Comparison of ENCODE assay signal across 28 mouse cellular contexts in the genomic region with DNA sequence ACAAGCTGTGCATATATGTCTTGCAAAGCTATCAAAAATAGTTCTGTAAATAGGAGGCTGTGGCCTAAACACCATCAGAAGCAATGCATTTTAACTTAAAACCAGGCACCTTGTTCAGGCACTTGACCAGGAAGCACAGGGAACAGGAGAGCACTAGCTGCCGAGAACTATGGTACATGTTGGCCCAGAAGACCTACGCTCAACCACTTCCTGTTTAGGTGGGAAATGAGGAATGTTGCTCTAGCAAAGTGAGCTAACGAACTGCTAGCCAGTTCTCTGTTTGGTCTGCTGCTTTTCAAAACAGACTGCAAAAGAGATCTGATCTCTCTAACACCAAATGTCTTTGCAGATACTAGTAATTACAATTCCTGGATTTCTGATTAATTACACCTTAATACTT. TPM values are rescaled to one million over a fixed set of nuclear protein-coding genes. Genes with fewer than 3 reads are reported as not detected.
DNase-seq lines count a peak whose midpoint lies in the region; ATAC-seq and TF ChIP-seq lines count a peak whose summit lies in the region.
"Had no signal": no experiment of that assay in that cellular context is flagged by ENCODE, and none has a peak within 500 bp of the region (broad histone marks: within the 10 kb centered on the region; RNA-seq: fewer than 3 reads in every experiment).

No protein-coding gene starts in this region.

- TF ChIP-seq CTCF in thymus, adult 2 months (IDR thresholded peaks at IDR 0.05; ENCODE audit: borderline replicate concordance, control insufficient read depth, extremely low read depth, insufficient read depth, low read length, poor library complexity), result no peak

- no peaks in the 10 kb centered on the region for H3K27me3 ChIP-seq in thymus, adult 2 months (ENCODE audit: control insufficient read depth, insufficient read depth, low read length)
- H3K27me3 ChIP-seq in hindbrain, embryonic 12.5 days, result no peaks in the 10 kb centered on the region
- H3K27me3 ChIP-seq: embryonic facial prominence, embryonic 12.5 days; forebrain, embryonic 15.5 days; heart, embryonic 13.5 days had no signal

- ATAC-seq in activated CD4-positive, CD25-positive, alpha-beta regulatory T cell, adult 4 months, result peak; percentile 49
- 0 out of 2 replicates have a peak, but pooled peaks have one; percentile 33 for ATAC-seq in megakaryocyte, adult 5-6 weeks (ENCODE audit: poor library complexity, severe bottlenecking)
- no peak for ATAC-seq in hindbrain, embryonic 12.5 days (ENCODE audit: low FRiP score)
- ATAC-seq: forebrain, embryonic 15.5 days; hindbrain, embryonic 16.5 days; Patski had no signal

- no peak overlapping the region for H3K4me2 ChIP-seq in hindbrain, embryonic 12.5 days (replicated peaks)
- H3K4me2 ChIP-seq: embryonic facial prominence, embryonic 12.5 days; forebrain, embryonic 15.5 days; heart, embryonic 13.5 days had no signal

- no peaks in the 10 kb centered on the region for H3K36me3 ChIP-seq in thymus, adult 2 months (ENCODE audit: control insufficient read depth, insufficient read depth, low read length)
- no peaks in the 10 kb centered on the region for H3K36me3 ChIP-seq in hindbrain, embryonic 12.5 days
- H3K36me3 ChIP-seq: embryonic facial prominence, embryonic 12.5 days; forebrain, embryonic 15.5 days; heart, embryonic 13.5 days had no signal

- no peaks in the 10 kb centered on the region for H3K9me3 ChIP-seq in hindbrain, embryonic 12.5 days (replicated peaks)
- H3K9me3 ChIP-seq: embryonic facial prominence, embryonic 12.5 days; forebrain, embryonic 15.5 days; heart, embryonic 13.5 days had no signal

- DNase-seq in thymus, adult 2 months, result peak; percentile 14
- no peak for DNase-seq in thymus, postnatal 0 days (ENCODE audit: low spot score)
- peak; percentile 22 for DNase-seq in A20 (ENCODE audit: low read depth, low spot score)
- no peak for DNase-seq in frontal cortex, postnatal 25 days (ENCODE audit: low spot score in 2 of 2)
- no peak for DNase-seq in B cell, adult 2 months
- DNase-seq: adrenal gland, adult 8-10 months; cerebellum, adult 11-12 months; cerebellum, adult 9-10 months; cerebellum, postnatal 25 days; gastrocnemius, postnatal 14 days; heart, postnatal 36 days had no signal

- H3K4me3 ChIP-seq in thymus, adult 2 months (ENCODE audit: control insufficient read depth, insufficient read depth, low read length), result no peak overlapping the region
- no peak overlapping the region for H3K4me3 ChIP-seq in hindbrain, embryonic 12.5 days
- H3K4me3 ChIP-seq: embryonic facial prominence, embryonic 12.5 days; forebrain, embryonic 15.5 days; heart, embryonic 13.5 days had no signal

- no peak overlapping the region for H3K27ac ChIP-seq in thymus, adult 2 months (ENCODE audit: control insufficient read depth, insufficient read depth, low read length)
- no peak overlapping the region for H3K27ac ChIP-seq in hindbrain, embryonic 12.5 days
- H3K27ac ChIP-seq: embryonic facial prominence, embryonic 12.5 days; forebrain, embryonic 15.5 days; heart, embryonic 13.5 days had no signal

- H3K9ac ChIP-seq in hindbrain, embryonic 12.5 days, result no peak overlapping the region
- H3K9ac ChIP-seq: embryonic facial prominence, embryonic 12.5 days; forebrain, embryonic 15.5 days; heart, embryonic 13.5 days had no signal

- H3K4me1 ChIP-seq in thymus, adult 2 months (replicated peaks; ENCODE audit: control insufficient read depth, insufficient read depth, low read length), result no peaks in the 10 kb centered on the region
- H3K4me1 ChIP-seq in hindbrain, embryonic 12.5 days, result no peaks in the 10 kb centered on the region
- H3K4me1 ChIP-seq: embryonic facial prominence, embryonic 12.5 days; forebrain, embryonic 15.5 days; heart, embryonic 13.5 days had no signal

- TF ChIP-seq POLR2A in thymus, adult 2 months (IDR thresholded peaks at IDR 0.05; ENCODE audit: control insufficient read depth, extremely low read depth, insufficient read depth, low read length, poor library complexity), result no peak

- WGBS in thymus, adult 2 months, result 17% methylated on average over 3 of the region's 3 CpGs
- 78% methylated on average over 3 of the region's 3 CpGs for WGBS in hindbrain, embryonic 12.5 days

RNA-seq across cellular contexts. Expression of a gene that starts 9.2 kb away (rescaled TPM):
- polyA plus RNA-seq in thymus, adult 2 months (2012; rRNA removed), result 0.03 TPM in 1 of 2 replicates, not detected in the other
- 0.08 and 0.17 TPM in 2 replicates for polyA plus RNA-seq in thymus, postnatal 0 days (2015; fragmentation: Nextera tagmentation; extraction: Ambion mirVana)
- polyA plus RNA-seq in activated CD4-positive, CD25-positive, alpha-beta regulatory T cell, adult 4 months (2017; shearing (Covaris generic)), result not detected
- total RNA-seq in megakaryocyte, adult 5-6 weeks (2015), result not detected in 2 replicates
- not detected in 2 replicates for total RNA-seq in megakaryocyte, adult 5-6 weeks (2017)
- polyA plus RNA-seq in hindbrain, embryonic 12.5 days (2016; fragmentation: Nextera tagmentation; extraction: Ambion mirVana), result not detected in 2 replicates
- total RNA-seq: adrenal gland, adult 8-10 months; adrenal gland, postnatal 4 days; gastrocnemius, postnatal 14 days; heart, postnatal 36 days had no signal
- polyA plus RNA-seq: brain, embryonic 14.5 days; C2C12; cortical plate, adult 2 months; embryonic facial prominence, embryonic 12.5 days; forebrain, embryonic 11.5 days; forebrain, embryonic 15.5 days; gonadal fat pad, adult 2 months; heart, embryonic 13.5 days; heart, postnatal 0 days; hindbrain, embryonic 11.5 days; hindbrain, embryonic 16.5 days; intestine, embryonic 14.5 days; Patski had no signal

RNA-seq across cellular contexts. Expression of a gene that starts 12.5 kb away (rescaled TPM):
- not detected in 2 replicates for polyA plus RNA-seq in thymus, adult 2 months (2012; rRNA removed)
- polyA plus RNA-seq in thymus, postnatal 0 days (2015; fragmentation: Nextera tagmentation; extraction: Ambion mirVana), result not detected in 2 replicates
- not detected for polyA plus RNA-seq in activated CD4-positive, CD25-positive, alpha-beta regulatory T cell, adult 4 months (2017; shearing (Covaris generic))
- total RNA-seq in megakaryocyte, adult 5-6 weeks (2015), result not detected in 2 replicates
- total RNA-seq in megakaryocyte, adult 5-6 weeks (2017), result not detected in 2 replicates
- not detected in 2 replicates for polyA plus RNA-seq in hindbrain, embryonic 12.5 days (2016; fragmentation: Nextera tagmentation; extraction: Ambion mirVana)
- total RNA-seq: adrenal gland, adult 8-10 months; gastrocnemius, postnatal 14 days; heart, postnatal 36 days had no signal
- polyA plus RNA-seq: brain, embryonic 14.5 days; C2C12; cortical plate, adult 2 months; embryonic facial prominence, embryonic 12.5 days; forebrain, embryonic 11.5 days; forebrain, embryonic 15.5 days; gonadal fat pad, adult 2 months; heart, embryonic 13.5 days; heart, postnatal 0 days; hindbrain, embryonic 11.5 days; hindbrain, embryonic 16.5 days; Patski had no signal

RNA-seq across cellular contexts. Expression of a gene that starts 51.6 kb away (rescaled TPM):
- polyA plus RNA-seq in thymus, adult 2 months (2012; rRNA removed), result 0.04 TPM in 2 replicates
- polyA plus RNA-seq in thymus, postnatal 0 days (2015; fragmentation: Nextera tagmentation; extraction: Ambion mirVana), result 0.08 TPM in 1 of 2 replicates, not detected in the other
- under 1 TPM in 1 of 2 experiments, not detected in 1; 0.41 TPM for polyA plus RNA-seq in activated CD4-positive, CD25-positive, alpha-beta regulatory T cell, adult 4 months (2017; shearing (Covaris generic))
- not detected in 2 replicates for total RNA-seq in megakaryocyte, adult 5-6 weeks (2015)
- not detected in 2 replicates for total RNA-seq in megakaryocyte, adult 5-6 weeks (2017)
- not detected in 2 replicates for polyA plus RNA-seq in hindbrain, embryonic 12.5 days (2016; fragmentation: Nextera tagmentation; extraction: Ambion mirVana)
- total RNA-seq: gastrocnemius, postnatal 14 days; heart, postnatal 36 days had no signal
- polyA plus RNA-seq: brain, embryonic 14.5 days; C2C12; embryonic facial prominence, embryonic 12.5 days; forebrain, embryonic 11.5 days; forebrain, embryonic 15.5 days; heart, embryonic 13.5 days; heart, postnatal 0 days; hindbrain, embryonic 11.5 days; hindbrain, embryonic 16.5 days; Patski had no signal

Comparison
In these comparisons a context has a peak if more than half of its experiments do, and no peak if none do; other contexts are left out.
1. DNase-seq: peak in thymus, adult 2 months (single experiment) and A20 (single experiment); none in thymus, postnatal 0 days (single experiment), frontal cortex, postnatal 25 days (0 of 2) and B cell, adult 2 months (0 of 2).